Mouse (Mus musculus): ENCODE data around the gene Pianp. TPM values are rescaled to one million over a fixed set of nuclear protein-coding genes. Genes with fewer than 3 reads are reported as not detected.

Pianp gene
- polyA plus RNA-seq, 1 experiment from 2014 or later: 0.55 TPM

GRCm38 (mm10) chr6:124995246-124995645 lies 1.2 kb upstream of the Pianp start:
- Histone ChIP-seq H3K36me3 (ENCODE audit: control insufficient read depth, insufficient read depth, low read length) (no peaks in the 10 kb centered on the region), H3K4me3 (ENCODE audit: control insufficient read depth in 1 of 2, insufficient read depth in 1 of 2, low read depth in 1 of 2, low read length in 2 of 2) (no peak overlapping the region), H3K9ac (ENCODE audit: low read length) (no peak overlapping the region), H3K9me3 (ENCODE audit: control insufficient read depth, low read length) (no peaks in the 10 kb centered on the region), H3K27ac (replicated peaks in 1 of 2; ENCODE audit: control insufficient read depth in 1 of 2, insufficient read depth in 1 of 2, low read depth in 2 of 2, low read length in 2 of 2) (no peak overlapping the region), H3K4me2 (ENCODE audit: low read length) (no peak overlapping the region), H3K4me1 (ENCODE audit: control insufficient read depth in 2 of 2, insufficient read depth in 2 of 2, low read length in 2 of 2) (peaks cover 6 to 14% of the 10 kb centered on the region in 2 experiments; a peak in 3 of 4 replicates), H3K27me3 (ENCODE audit: control insufficient read depth, insufficient read depth, low read length) (peaks cover 74% of the 10 kb centered on the region)
- ATAC-seq (ENCODE audit: insufficient number of reproducible peaks, insufficient read depth, low FRiP score, low read depth): no peak
- WGBS: 67% methylated on average over 7 of the region's 7 CpGs

GRCm38 (mm10) chr6:124995831-124996403 lies 577 bp upstream of the Pianp start:
- peaks cover 6 to 14% of the 10 kb centered on the region in 2 experiments; a peak in 3 of 4 replicates for H3K4me1 ChIP-seq (ENCODE audit: control insufficient read depth in 2 of 2, insufficient read depth in 2 of 2, low read length in 2 of 2)
- no peak overlapping the region for H3K27ac ChIP-seq (replicated peaks in 1 of 2; ENCODE audit: control insufficient read depth in 1 of 2, insufficient read depth in 1 of 2, low read depth in 2 of 2, low read length in 2 of 2)
- peaks cover 80% of the 10 kb centered on the region for H3K27me3 ChIP-seq (ENCODE audit: control insufficient read depth, insufficient read depth, low read length)
- no peaks in the 10 kb centered on the region for H3K9me3 ChIP-seq (ENCODE audit: control insufficient read depth, low read length)
- H3K4me3 ChIP-seq (ENCODE audit: control insufficient read depth in 1 of 2, insufficient read depth in 1 of 2, low read depth in 1 of 2, low read length in 2 of 2): 0 out of 4 replicates have a peak overlapping the region, but pooled peaks of 1 of the 2 experiments have one; percentile 56
- no peak overlapping the region for H3K9ac ChIP-seq (ENCODE audit: low read length)
- no peak for ATAC-seq (ENCODE audit: insufficient number of reproducible peaks, insufficient read depth, low FRiP score, low read depth)
- no peaks in the 10 kb centered on the region for H3K36me3 ChIP-seq (ENCODE audit: control insufficient read depth, insufficient read depth, low read length)
- WGBS: 38% methylated on average over 8 of the region's 8 CpGs
- H3K4me2 ChIP-seq (ENCODE audit: low read length): peak overlapping the region; percentile 97

GRCm38 (mm10) chr6:124998066-124998465 lies 1.6 kb downstream of the Pianp start:
- Histone ChIP-seq H3K9me3 (ENCODE audit: control insufficient read depth, low read length) (no peaks in the 10 kb centered on the region), H3K4me2 (ENCODE audit: low read length) (no peak overlapping the region), H3K4me1 (ENCODE audit: control insufficient read depth in 2 of 2, insufficient read depth in 2 of 2, low read length in 2 of 2) (peaks cover 6 to 14% of the 10 kb centered on the region in 2 experiments; a peak in 3 of 4 replicates), H3K4me3 (ENCODE audit: control insufficient read depth in 1 of 2, insufficient read depth in 1 of 2, low read depth in 1 of 2, low read length in 2 of 2) (no peak overlapping the region), H3K36me3 (ENCODE audit: control insufficient read depth, insufficient read depth, low read length) (no peaks in the 10 kb centered on the region), H3K27ac (replicated peaks in 1 of 2; ENCODE audit: control insufficient read depth in 1 of 2, insufficient read depth in 1 of 2, low read depth in 2 of 2, low read length in 2 of 2) (no peak overlapping the region), H3K9ac (ENCODE audit: low read length) (no peak overlapping the region), H3K27me3 (ENCODE audit: control insufficient read depth, insufficient read depth, low read length) (peaks cover 94% of the 10 kb centered on the region)
- no peak for ATAC-seq (ENCODE audit: insufficient number of reproducible peaks, insufficient read depth, low FRiP score, low read depth)
- 4% methylated on average over 8 of the region's 8 CpGs for WGBS

GRCm38 (mm10) chr6:124999091-124999490 lies 2.6 kb downstream of the Pianp start:
- Histone ChIP-seq H3K9me3 (ENCODE audit: control insufficient read depth, low read length) (no peaks in the 10 kb centered on the region), H3K36me3 (ENCODE audit: control insufficient read depth, insufficient read depth, low read length) (no peaks in the 10 kb centered on the region), H3K4me2 (ENCODE audit: low read length) (no peak overlapping the region), H3K4me1 (ENCODE audit: control insufficient read depth in 2 of 2, insufficient read depth in 2 of 2, low read length in 2 of 2) (peaks cover 13 to 20% of the 10 kb centered on the region in 2 experiments), H3K9ac (ENCODE audit: low read length) (no peak overlapping the region), H3K4me3 (ENCODE audit: control insufficient read depth in 1 of 2, insufficient read depth in 1 of 2, low read depth in 1 of 2, low read length in 2 of 2) (no peak overlapping the region), H3K27me3 (ENCODE audit: control insufficient read depth, insufficient read depth, low read length) (peaks cover 84% of the 10 kb centered on the region), H3K27ac (replicated peaks in 1 of 2; ENCODE audit: control insufficient read depth in 1 of 2, insufficient read depth in 1 of 2, low read depth in 2 of 2, low read length in 2 of 2) (no peak overlapping the region)
- no peak for ATAC-seq (ENCODE audit: insufficient number of reproducible peaks, insufficient read depth, low FRiP score, low read depth)
- 36% methylated on average over 14 of the region's 14 CpGs for WGBS

GRCm38 (mm10) chr6:124999546-124999945 lies 3.1 kb downstream of the Pianp start:
- Histone ChIP-seq H3K4me1 (ENCODE audit: control insufficient read depth in 2 of 2, insufficient read depth in 2 of 2, low read length in 2 of 2) (peaks cover 16 to 24% of the 10 kb centered on the region in 2 experiments), H3K36me3 (ENCODE audit: control insufficient read depth, insufficient read depth, low read length) (no peaks in the 10 kb centered on the region), H3K9ac (ENCODE audit: low read length) (no peak overlapping the region), H3K4me2 (ENCODE audit: low read length) (no peak overlapping the region), H3K4me3 (ENCODE audit: control insufficient read depth in 1 of 2, insufficient read depth in 1 of 2, low read depth in 1 of 2, low read length in 2 of 2) (no peak overlapping the region), H3K9me3 (ENCODE audit: control insufficient read depth, low read length) (no peaks in the 10 kb centered on the region), H3K27me3 (ENCODE audit: control insufficient read depth, insufficient read depth, low read length) (peaks cover 80% of the 10 kb centered on the region), H3K27ac (replicated peaks in 1 of 2; ENCODE audit: control insufficient read depth in 1 of 2, insufficient read depth in 1 of 2, low read depth in 2 of 2, low read length in 2 of 2) (no peak overlapping the region)
- WGBS: 23% methylated on average over 10 of the region's 10 CpGs
- ATAC-seq (ENCODE audit: insufficient number of reproducible peaks, insufficient read depth, low FRiP score, low read depth): no peak

- 22% methylated on average over 3 of the region's 3 CpGs for WGBS
- no peak for ATAC-seq (ENCODE audit: insufficient number of reproducible peaks, insufficient read depth, low FRiP score, low read depth)
- Histone ChIP-seq H3K9me3 (ENCODE audit: control insufficient read depth, low read length) (no peaks in the 10 kb centered on the region), H3K4me3 (ENCODE audit: control insufficient read depth in 1 of 2, insufficient read depth in 1 of 2, low read depth in 1 of 2, low read length in 2 of 2) (no peak overlapping the region), H3K4me2 (ENCODE audit: low read length) (peak overlapping the region; percentile 41), H3K27me3 (ENCODE audit: control insufficient read depth, insufficient read depth, low read length) (peaks cover 40% of the 10 kb centered on the region), H3K36me3 (ENCODE audit: control insufficient read depth, insufficient read depth, low read length) (no peaks in the 10 kb centered on the region), H3K27ac (replicated peaks in 1 of 2; ENCODE audit: control insufficient read depth in 1 of 2, insufficient read depth in 1 of 2, low read depth in 2 of 2, low read length in 2 of 2) (no peak overlapping the region), H3K4me1 (ENCODE audit: control insufficient read depth in 2 of 2, insufficient read depth in 2 of 2, low read length in 2 of 2) (peaks cover 10 to 14% of the 10 kb centered on the region in 2 experiments), H3K9ac (ENCODE audit: low read length) (no peak overlapping the region)
These were observed 7.2 kb downstream of the Pianp start for GRCm38 (mm10) chr6:125003706-125004105.

GRCm38 (mm10) chr6:125005086-125005485 lies 8.6 kb downstream of the Pianp start:
- no peaks in the 10 kb centered on the region for H3K36me3 ChIP-seq (ENCODE audit: control insufficient read depth, insufficient read depth, low read length)
- H3K9me3 ChIP-seq (ENCODE audit: control insufficient read depth, low read length): no peaks in the 10 kb centered on the region
- 29% methylated on average over 3 of the region's 3 CpGs for WGBS
- no peak overlapping the region for H3K4me3 ChIP-seq (ENCODE audit: control insufficient read depth in 1 of 2, insufficient read depth in 1 of 2, low read depth in 1 of 2, low read length in 2 of 2)
- no peak overlapping the region for H3K9ac ChIP-seq (ENCODE audit: low read length)
- ATAC-seq (ENCODE audit: insufficient number of reproducible peaks, insufficient read depth, low FRiP score, low read depth): no peak
- H3K27ac ChIP-seq (replicated peaks in 1 of 2; ENCODE audit: control insufficient read depth in 1 of 2, insufficient read depth in 1 of 2, low read depth in 2 of 2, low read length in 2 of 2): no peak overlapping the region
- no peak overlapping the region for H3K4me2 ChIP-seq (ENCODE audit: low read length)
- H3K4me1 ChIP-seq (ENCODE audit: control insufficient read depth in 2 of 2, insufficient read depth in 2 of 2, low read length in 2 of 2): peaks cover 11 to 18% of the 10 kb centered on the region in 2 experiments
- H3K27me3 ChIP-seq (ENCODE audit: control insufficient read depth, insufficient read depth, low read length): peaks cover 27% of the 10 kb centered on the region

GRCm38 (mm10) chr6:125008060-125008459 lies 11.6 kb downstream of the Pianp start:
- Histone ChIP-seq H3K27me3 (ENCODE audit: control insufficient read depth, insufficient read depth, low read length) (no peaks in the 10 kb centered on the region), H3K36me3 (ENCODE audit: control insufficient read depth, insufficient read depth, low read length) (peaks cover 25% of the 10 kb centered on the region), H3K9me3 (ENCODE audit: control insufficient read depth, low read length) (no peaks in the 10 kb centered on the region), H3K27ac (replicated peaks in 1 of 2; ENCODE audit: control insufficient read depth in 1 of 2, insufficient read depth in 1 of 2, low read depth in 2 of 2, low read length in 2 of 2) (peak overlapping the region in 1 of 2 experiments; percentile 98; a peak in 1 of 4 replicates), H3K4me1 (ENCODE audit: control insufficient read depth in 2 of 2, insufficient read depth in 2 of 2, low read length in 2 of 2) (peaks cover 12 to 32% of the 10 kb centered on the region in 2 experiments), H3K9ac (ENCODE audit: low read length) (peak overlapping the region; percentile 78), H3K4me3 (ENCODE audit: control insufficient read depth in 1 of 2, insufficient read depth in 1 of 2, low read depth in 1 of 2, low read length in 2 of 2) (peak overlapping the region; percentile 44 to 82), H3K4me2 (ENCODE audit: low read length) (peak overlapping the region; percentile 83)
- WGBS: 36% methylated on average over 13 of the region's 13 CpGs
- ATAC-seq (ENCODE audit: insufficient number of reproducible peaks, insufficient read depth, low FRiP score, low read depth): no peak
